23 mouse cellular contexts compared by ENCODE assay signal in genomic region chr9:99835624-99836430, GRCm38 (mm10). TPM values are rescaled to one million over a fixed set of nuclear protein-coding genes. Genes with fewer than 3 reads are reported as not detected.
DNase-seq lines count a peak whose midpoint lies in the region; ATAC-seq and TF ChIP-seq lines count a peak whose summit lies in the region.
"Had no signal": no experiment of that assay in that cellular context is flagged by ENCODE, and none has a peak within 500 bp of the region (broad histone marks: within the 10 kb centered on the region; RNA-seq: fewer than 3 reads in every experiment).

No protein-coding gene starts in this region.

- H3K4me3 ChIP-seq in forebrain, embryonic 11.5 days (ENCODE audit: low read depth, low read length), result no peak overlapping the region
- H3K4me3 ChIP-seq in forebrain, embryonic 10.5 days, result no peak overlapping the region
- no peak overlapping the region for H3K4me3 ChIP-seq in midbrain, embryonic 13.5 days (replicated peaks)
- no peak overlapping the region for H3K4me3 ChIP-seq in midbrain, embryonic 16.5 days (ENCODE audit: low read depth, low read length)
- H3K4me3 ChIP-seq in forebrain, embryonic 13.5 days, result no peak overlapping the region
- no peak overlapping the region for H3K4me3 ChIP-seq in hindbrain, postnatal 0 days (ENCODE audit: low read length)
- H3K4me3 ChIP-seq: heart, embryonic 10.5 days; liver, embryonic 15.5 days; megakaryocyte, embryonic 14.5 days had no signal

- DNase-seq in forebrain, embryonic 11.5 days (ENCODE audit: low spot score), result no peak
- no peak for DNase-seq in forebrain, embryonic 10.5 days (ENCODE audit: extremely low spot score, low spot score)
- peak; percentile 48 for DNase-seq in hindbrain, postnatal 0 days (ENCODE audit: low spot score)
- DNase-seq in urinary bladder, adult 2 months (ENCODE audit: low spot score), result no peak
- DNase-seq: adrenal gland, adult 2 months; cerebellum, adult 11-12 months; cerebellum, postnatal 36 days; gastrocnemius, postnatal 10 days; layer of hippocampus, postnatal 36 days had no signal

- H3K4me1 ChIP-seq in forebrain, embryonic 11.5 days (replicated peaks; ENCODE audit: control insufficient read depth, insufficient read depth, low read length), result no peaks in the 10 kb centered on the region
- H3K4me1 ChIP-seq in forebrain, embryonic 10.5 days, result peaks cover 8% of the 10 kb centered on the region; the same call in 1 of the 2 replicates
- H3K4me1 ChIP-seq in midbrain, embryonic 13.5 days (replicated peaks), result peaks cover 9% of the 10 kb centered on the region; the same call in 1 of the 2 replicates
- H3K4me1 ChIP-seq in midbrain, embryonic 16.5 days (ENCODE audit: control insufficient read depth, insufficient read depth, low read length), result 0 out of 2 replicates have a peak, but pooled peaks cover 3% of the 10 kb centered on the region
- H3K4me1 ChIP-seq in forebrain, embryonic 13.5 days, result peaks cover 13% of the 10 kb centered on the region
- H3K4me1 ChIP-seq in hindbrain, postnatal 0 days (ENCODE audit: insufficient read depth, low read length), result no peaks in the 10 kb centered on the region
- H3K4me1 ChIP-seq: heart, embryonic 10.5 days; liver, embryonic 15.5 days; megakaryocyte, embryonic 14.5 days had no signal

- 0 out of 2 replicates have a peak, but pooled peaks have one; percentile 36 for ATAC-seq in forebrain, embryonic 11.5 days (replicated peaks; ENCODE audit: low FRiP score)
- ATAC-seq in midbrain, embryonic 13.5 days, result peak; percentile 67; the same call in 1 of the 2 replicates
- ATAC-seq in midbrain, embryonic 16.5 days, result no peak
- peak; percentile 92 for ATAC-seq in forebrain, embryonic 13.5 days
- no peak for ATAC-seq in hindbrain, postnatal 0 days
- ATAC-seq in activated CD4-positive, CD25-positive, alpha-beta regulatory T cell, adult 4 months, result no peak
- ATAC-seq: intestine, embryonic 16.5 days; lung, postnatal 0 days had no signal

- H3K9me3 ChIP-seq in forebrain, embryonic 11.5 days (ENCODE audit: control insufficient read depth, low read length), result no peaks in the 10 kb centered on the region
- H3K9me3 ChIP-seq in forebrain, embryonic 10.5 days, result no peaks in the 10 kb centered on the region
- no peaks in the 10 kb centered on the region for H3K9me3 ChIP-seq in midbrain, embryonic 13.5 days
- no peaks in the 10 kb centered on the region for H3K9me3 ChIP-seq in midbrain, embryonic 16.5 days (replicated peaks; ENCODE audit: control insufficient read depth, low read length, poor library complexity, severe bottlenecking)
- no peaks in the 10 kb centered on the region for H3K9me3 ChIP-seq in forebrain, embryonic 13.5 days (replicated peaks)
- H3K9me3 ChIP-seq in hindbrain, postnatal 0 days (ENCODE audit: low read length), result no peaks in the 10 kb centered on the region
- H3K9me3 ChIP-seq: heart, embryonic 10.5 days; liver, embryonic 15.5 days had no signal

- no peak overlapping the region for H3K9ac ChIP-seq in forebrain, embryonic 11.5 days (ENCODE audit: low read length)
- no peak overlapping the region for H3K9ac ChIP-seq in midbrain, embryonic 13.5 days (replicated peaks)
- H3K9ac ChIP-seq in midbrain, embryonic 16.5 days (ENCODE audit: low read depth, low read length), result no peak overlapping the region
- H3K9ac ChIP-seq in forebrain, embryonic 13.5 days, result no peak overlapping the region
- H3K9ac ChIP-seq in hindbrain, postnatal 0 days (replicated peaks; ENCODE audit: low read length), result no peak overlapping the region
- H3K9ac ChIP-seq: liver, embryonic 15.5 days had no signal

- no peaks in the 10 kb centered on the region for H3K36me3 ChIP-seq in forebrain, embryonic 11.5 days (ENCODE audit: control insufficient read depth, insufficient read depth, low read length)
- H3K36me3 ChIP-seq in forebrain, embryonic 10.5 days (replicated peaks), result no peaks in the 10 kb centered on the region
- H3K36me3 ChIP-seq in midbrain, embryonic 13.5 days, result no peaks in the 10 kb centered on the region
- H3K36me3 ChIP-seq in midbrain, embryonic 16.5 days (ENCODE audit: control insufficient read depth, insufficient read depth, low read length), result no peaks in the 10 kb centered on the region
- no peaks in the 10 kb centered on the region for H3K36me3 ChIP-seq in forebrain, embryonic 13.5 days (ENCODE audit: poor library complexity, severe bottlenecking)
- H3K36me3 ChIP-seq in hindbrain, postnatal 0 days (ENCODE audit: insufficient read depth, low read length), result no peaks in the 10 kb centered on the region
- H3K36me3 ChIP-seq: heart, embryonic 10.5 days; liver, embryonic 15.5 days had no signal

- no peak for TF ChIP-seq CTCF in hindbrain, postnatal 0 days (IDR thresholded peaks at IDR 0.05; ENCODE audit: low read depth)

- H3K27me3 ChIP-seq in forebrain, embryonic 11.5 days (ENCODE audit: control insufficient read depth, insufficient read depth, low read length), result no peaks in the 10 kb centered on the region
- H3K27me3 ChIP-seq in forebrain, embryonic 10.5 days (ENCODE audit: poor library complexity, severe bottlenecking), result no peaks in the 10 kb centered on the region
- H3K27me3 ChIP-seq in midbrain, embryonic 13.5 days, result peaks cover 4% of the 10 kb centered on the region; the same call in 1 of the 2 replicates
- H3K27me3 ChIP-seq in midbrain, embryonic 16.5 days (ENCODE audit: control insufficient read depth, insufficient read depth, low read depth, low read length), result no peaks in the 10 kb centered on the region; the same call in 1 of the 2 replicates
- no peaks in the 10 kb centered on the region for H3K27me3 ChIP-seq in forebrain, embryonic 13.5 days
- no peaks in the 10 kb centered on the region for H3K27me3 ChIP-seq in hindbrain, postnatal 0 days (ENCODE audit: insufficient read depth, low read length)
- H3K27me3 ChIP-seq: liver, embryonic 15.5 days; megakaryocyte, embryonic 14.5 days had no signal

- no peak overlapping the region for H3K27ac ChIP-seq in forebrain, embryonic 11.5 days (ENCODE audit: low read depth, low read length)
- no peak overlapping the region for H3K27ac ChIP-seq in forebrain, embryonic 10.5 days
- no peak overlapping the region for H3K27ac ChIP-seq in midbrain, embryonic 13.5 days
- H3K27ac ChIP-seq in midbrain, embryonic 16.5 days (ENCODE audit: low read length), result no peak overlapping the region
- H3K27ac ChIP-seq in forebrain, embryonic 13.5 days, result 0 out of 2 replicates have a peak overlapping the region, but pooled peaks have one; percentile 15
- H3K27ac ChIP-seq in hindbrain, postnatal 0 days, result no peak overlapping the region
- H3K27ac ChIP-seq: heart, embryonic 10.5 days; liver, embryonic 15.5 days had no signal

- WGBS in forebrain, embryonic 11.5 days, result 56% methylated on average over 11 of the region's 11 CpGs
- 79% methylated on average over 11 of the region's 11 CpGs for WGBS in forebrain, embryonic 10.5 days
- 44% methylated on average over 11 of the region's 11 CpGs for WGBS in midbrain, embryonic 13.5 days
- WGBS in midbrain, embryonic 16.5 days, result 45% methylated on average over 11 of the region's 11 CpGs
- WGBS in forebrain, embryonic 13.5 days, result 35% methylated on average over 11 of the region's 11 CpGs
- 43% methylated on average over 11 of the region's 11 CpGs for WGBS in hindbrain, postnatal 0 days

- no peak overlapping the region for H3K4me2 ChIP-seq in forebrain, embryonic 11.5 days (ENCODE audit: low read depth, low read length, severe bottlenecking)
- no peak overlapping the region for H3K4me2 ChIP-seq in midbrain, embryonic 13.5 days (replicated peaks)
- no peak overlapping the region for H3K4me2 ChIP-seq in midbrain, embryonic 16.5 days (ENCODE audit: low read length)
- H3K4me2 ChIP-seq in forebrain, embryonic 13.5 days, result peak overlapping the region; percentile 19; the same call in 1 of the 2 replicates
- no peak overlapping the region for H3K4me2 ChIP-seq in hindbrain, postnatal 0 days (ENCODE audit: low read depth, low read length)
- H3K4me2 ChIP-seq: liver, embryonic 15.5 days had no signal

RNA-seq across cellular contexts. Expression of gene Sox14, which starts 40.1 kb away (rescaled TPM):
- 0.77 and 1.9 TPM in 2 replicates for polyA plus RNA-seq in forebrain, embryonic 11.5 days (2014; fragmentation: Nextera tagmentation; extraction: Ambion mirVana)
- 1.4 and 2.1 TPM in 2 replicates for polyA plus RNA-seq in forebrain, embryonic 10.5 days (2016; fragmentation: Nextera tagmentation; extraction: Ambion mirVana)
- 80.3 and 112 TPM in 2 replicates for polyA plus RNA-seq in midbrain, embryonic 13.5 days (2015; fragmentation: Nextera tagmentation; extraction: Ambion mirVana)
- polyA plus RNA-seq in midbrain, embryonic 16.5 days (2015; fragmentation: Nextera tagmentation; extraction: Ambion mirVana), result 60.0 and 76.6 TPM in 2 replicates
- polyA plus RNA-seq in forebrain, embryonic 13.5 days (2015; fragmentation: Nextera tagmentation; extraction: Ambion mirVana), result 4.2 and 8.1 TPM in 2 replicates
- total RNA-seq in hindbrain, postnatal 0 days (2014; rRNA removed), result 7.0 and 7.3 TPM in 2 replicates
- polyA plus RNA-seq in hindbrain, postnatal 0 days (2015; fragmentation: Nextera tagmentation; extraction: Ambion mirVana), result 5.5 and 7.1 TPM in 2 replicates
- polyA plus RNA-seq in urinary bladder, adult 2 months (2012; rRNA removed), result not detected in 2 replicates
- not detected for polyA plus RNA-seq in activated CD4-positive, CD25-positive, alpha-beta regulatory T cell, adult 4 months (2017; shearing (Covaris generic))
- total RNA-seq: adrenal gland, adult 2 months; gastrocnemius, postnatal 10 days; heart, postnatal 25 days; layer of hippocampus, postnatal 36 days; MEL had no signal
- polyA plus RNA-seq: adrenal gland, adult 2 months; frontal cortex, adult 2 months; intestine, embryonic 16.5 days; kidney, embryonic 16.5 days; liver, embryonic 15.5 days; lung, postnatal 0 days; small intestine, adult 2 months had no signal

Comparison
In these comparisons a context has a peak if more than half of its experiments do, and no peak if none do; other contexts are left out.
1. ATAC-seq: peak in forebrain, embryonic 11.5 days (single experiment), midbrain, embryonic 13.5 days (single experiment) and forebrain, embryonic 13.5 days (single experiment); none in midbrain, embryonic 16.5 days (single experiment), hindbrain, postnatal 0 days (single experiment) and activated CD4-positive, CD25-positive, alpha-beta regulatory T cell, adult 4 months (single experiment).